Mouse (Mus musculus) layer of hippocampus, adult 2 months (tissue): ENCODE results near the gene Junb. TPM values are rescaled to one million over a fixed set of nuclear protein-coding genes. Genes with fewer than 3 reads are reported as not detected.
A peak's percentile ranks its signal among the peaks of the same experiment; 100 is the strongest.

ENCODE experiments used
- DNase-seq, 2 experiments: peaks; one replicate each; pipeline ENCODE4 v3.0.0; 2022; ENCODE audit warnings: low spot score in 2 of 2
- H3K27ac ChIP-seq: fragments of 200-600 bp; 2 replicates; pipeline ENCODE4 v1.8.1; 2022
- H3K4me3 ChIP-seq: fragments of 200-600 bp; 2 replicates; pipeline ENCODE4 v1.8.1; 2022; ENCODE audit warnings: mild to moderate bottlenecking
- CTCF ChIP-seq: fragments of 200-600 bp; conservative IDR thresholded peaks from 2 replicates; pipeline ENCODE4 v1.8.1; 2022; ENCODE audit warnings: antibody characterized with exemption, mild to moderate bottlenecking, moderate library complexity
- microRNA-seq, 2 experiments: library from miRNA; unstranded; fragments of <30 nt; microRNA quantifications; one replicate each; pipeline ENCODE4 v1.2.0; 2021
- total RNA-seq, 2 experiments: library from RNA; stranded (reverse); gene quantifications; 2 replicates each; pipeline ENCODE4 v1.2.3; 2021

Junb gene
- total RNA-seq, 2 experiments from 2014 or later, result 57.7 to 63.0 TPM

DNA sequence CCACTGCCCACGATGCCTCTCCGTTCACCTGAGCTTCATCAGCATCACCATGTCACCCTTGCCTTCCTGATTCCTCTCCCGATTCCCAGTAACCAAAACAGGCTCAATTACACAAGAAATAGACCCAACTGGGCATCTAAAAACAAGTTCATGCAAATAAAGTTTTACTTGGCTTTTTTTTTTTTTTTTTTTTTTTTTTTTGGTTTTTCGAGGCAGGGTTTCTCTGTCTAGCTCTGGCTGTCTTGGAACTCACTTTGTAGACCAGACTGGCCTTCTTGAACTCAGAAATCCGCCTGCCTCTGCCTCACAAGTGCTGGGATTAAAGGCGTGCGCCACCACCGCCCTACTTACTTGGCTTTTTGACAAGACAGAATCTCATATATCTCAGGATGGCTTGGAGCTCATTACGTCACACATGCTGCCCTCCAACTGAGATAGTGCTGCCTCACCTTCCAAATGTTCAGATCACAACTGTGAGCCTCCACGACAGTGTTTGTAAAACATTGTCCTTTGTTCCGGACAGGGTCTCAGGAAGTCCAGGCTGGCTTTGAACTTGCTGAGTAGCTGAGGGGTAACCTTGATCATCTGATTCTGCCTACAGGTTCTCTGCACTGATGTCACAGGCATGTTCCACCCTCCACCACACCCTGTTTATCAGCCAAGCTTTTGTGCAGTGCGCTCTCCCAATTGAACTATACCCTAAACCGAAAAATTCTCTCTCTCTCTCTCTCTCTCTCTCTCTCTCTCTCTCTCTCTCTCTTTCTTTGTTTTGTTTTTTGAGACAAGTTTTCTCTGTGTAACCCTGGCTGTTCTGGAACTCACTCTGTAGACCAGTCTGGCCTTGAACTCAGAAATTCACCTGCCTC, 40.7 kb downstream of the Junb start:
- peak overlapping the region; percentile 97 for H3K27ac ChIP-seq

DNA sequence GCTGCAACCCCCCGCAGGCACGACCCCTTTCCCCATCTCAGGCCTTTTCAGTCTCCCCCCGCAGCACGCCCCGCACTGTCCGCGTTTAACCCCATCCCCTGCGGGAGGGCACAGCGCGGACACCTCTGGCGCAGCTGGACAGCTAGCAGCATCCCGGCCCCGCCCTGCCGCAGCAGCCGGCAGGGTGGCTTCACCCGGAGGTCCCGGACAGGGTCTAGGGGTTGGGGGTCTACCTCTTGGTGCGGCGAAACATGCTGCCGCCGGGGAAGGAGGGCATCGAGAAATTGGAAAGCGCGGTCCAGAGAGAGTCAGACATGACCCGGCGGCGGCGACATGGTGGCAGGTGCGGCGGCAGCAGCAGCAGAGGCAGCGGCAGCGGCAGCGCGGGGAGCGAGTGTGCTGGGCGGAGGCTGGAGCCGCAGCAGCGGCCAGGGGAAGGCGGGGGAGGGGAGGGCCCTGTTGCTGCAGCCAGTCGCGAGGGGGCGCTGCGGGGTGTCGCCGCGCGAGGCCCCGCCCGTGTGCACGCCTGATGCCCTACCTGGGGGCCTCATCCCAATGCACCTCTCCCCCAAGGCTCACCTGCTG, 41.5 kb downstream of the Junb start, which contains the start of gene Mast1:
Mast1 (minus strand) TSS at position 398 of the 585 bp plus-strand sequence.
- Histone ChIP-seq H3K4me3 (peak within 1 kb of the TSS; percentile 85), H3K27ac (peak within 1 kb of the TSS; percentile 97)
- peak in 1 of 2 experiments; percentile 82 for DNase-seq
- TF ChIP-seq CTCF, result peak; percentile 92

More for the DNA sequence above, 40.7 kb downstream of the Junb start:
- TF ChIP-seq CTCF, result no peak
- no peak for DNase-seq
- peak overlapping the region; percentile 85 for H3K4me3 ChIP-seq

DNA sequence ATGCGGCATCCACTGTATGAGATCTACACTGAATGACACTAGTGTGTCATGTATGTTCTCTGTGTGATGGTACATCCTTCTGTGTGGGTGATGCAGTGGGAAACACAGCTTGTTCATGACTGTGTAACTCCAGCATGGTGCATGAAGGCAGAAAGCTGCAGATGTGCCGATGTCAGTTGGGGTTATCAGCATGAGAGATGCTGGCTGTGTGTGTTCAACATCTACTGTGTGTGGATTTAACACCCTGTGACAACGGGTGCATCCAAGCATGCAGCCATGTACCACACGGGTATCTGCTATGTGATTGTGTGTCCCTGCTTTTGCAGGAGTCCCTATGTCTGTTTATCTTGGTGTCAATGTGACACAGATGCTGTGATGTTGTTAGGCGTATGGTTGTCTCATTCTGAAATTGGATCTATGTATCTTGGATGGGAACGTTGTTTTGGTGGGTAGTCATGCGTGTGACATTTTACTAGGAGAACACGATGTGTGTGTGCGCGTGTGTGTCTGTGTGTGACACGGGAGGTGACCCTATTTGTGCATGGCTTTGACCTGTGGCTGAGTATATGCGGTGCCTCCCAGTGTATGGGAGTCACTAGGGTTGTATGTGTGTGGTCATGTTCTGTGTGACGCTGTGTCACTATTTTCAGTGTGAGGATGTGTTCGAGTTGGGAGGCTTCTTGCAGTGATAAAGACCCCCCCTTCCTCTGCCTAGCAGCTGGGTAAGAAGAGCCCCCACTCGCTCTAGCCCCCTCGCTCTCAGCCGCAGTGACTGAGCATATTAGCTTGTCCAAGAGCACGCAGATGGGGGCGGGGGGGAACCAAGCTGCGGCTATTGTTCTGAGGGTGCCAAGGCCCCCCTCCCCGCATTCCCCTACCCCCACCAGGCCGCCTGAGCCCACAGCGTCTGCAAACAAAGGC, 42.2 kb downstream of the Junb start:
- Histone ChIP-seq H3K4me3 (peak overlapping the region; percentile 85), H3K27ac (peak overlapping the region; percentile 97)
- DNase-seq, result no peak
- no peak for TF ChIP-seq CTCF

DNA sequence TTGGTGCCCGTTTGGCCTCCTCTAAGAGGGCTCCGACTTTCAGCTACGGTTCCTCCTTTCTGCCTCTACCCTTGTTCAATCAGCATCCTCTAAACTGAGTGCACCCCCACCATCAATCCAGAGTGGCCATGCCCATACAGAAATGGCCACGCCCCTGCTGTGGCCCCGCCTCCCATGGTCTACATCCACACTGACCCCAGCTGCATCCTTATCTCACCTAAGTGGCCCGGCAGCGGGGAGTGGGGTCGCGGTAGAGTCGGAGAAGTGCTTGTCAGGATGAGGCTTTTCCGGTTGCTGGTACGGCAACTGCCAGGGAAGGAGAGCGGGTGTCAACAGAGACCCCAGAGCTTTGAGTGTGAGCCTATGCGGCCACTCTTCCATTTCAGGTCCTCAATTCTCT, 43.0 kb downstream of the Junb start:
- TF ChIP-seq CTCF, result no peak
- DNase-seq, result no peak
- Histone ChIP-seq H3K27ac (peak overlapping the region; percentile 97; the same call in 1 of the 2 replicates), H3K4me3 (peak overlapping the region; percentile 85)

DNA sequence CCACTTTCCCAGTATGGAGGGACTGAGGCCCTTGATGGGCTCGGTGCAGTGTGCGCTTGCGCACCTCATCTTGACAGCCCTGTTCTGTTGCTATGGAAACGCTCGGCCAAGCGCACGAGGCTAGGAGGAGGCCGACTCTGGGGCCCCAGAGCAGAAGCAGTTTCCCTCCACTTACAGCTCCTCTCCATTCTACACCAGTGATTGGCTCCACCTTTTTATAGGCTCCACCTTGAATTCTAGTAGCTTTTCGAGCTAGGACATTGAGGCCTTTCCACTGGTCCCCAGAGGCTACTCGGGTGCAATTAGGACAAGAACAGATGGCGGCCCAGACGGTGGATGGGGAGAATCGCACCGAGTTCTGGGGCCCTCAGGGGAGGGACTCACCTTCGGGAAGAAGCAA, 43.7 kb downstream of the Junb start:
- DNase-seq, result no peak
- peak overlapping the region; percentile 85; the same call in 1 of the 2 replicates for H3K4me3 ChIP-seq
- H3K27ac ChIP-seq, result no peak overlapping the region
- no peak for TF ChIP-seq CTCF

DNA sequence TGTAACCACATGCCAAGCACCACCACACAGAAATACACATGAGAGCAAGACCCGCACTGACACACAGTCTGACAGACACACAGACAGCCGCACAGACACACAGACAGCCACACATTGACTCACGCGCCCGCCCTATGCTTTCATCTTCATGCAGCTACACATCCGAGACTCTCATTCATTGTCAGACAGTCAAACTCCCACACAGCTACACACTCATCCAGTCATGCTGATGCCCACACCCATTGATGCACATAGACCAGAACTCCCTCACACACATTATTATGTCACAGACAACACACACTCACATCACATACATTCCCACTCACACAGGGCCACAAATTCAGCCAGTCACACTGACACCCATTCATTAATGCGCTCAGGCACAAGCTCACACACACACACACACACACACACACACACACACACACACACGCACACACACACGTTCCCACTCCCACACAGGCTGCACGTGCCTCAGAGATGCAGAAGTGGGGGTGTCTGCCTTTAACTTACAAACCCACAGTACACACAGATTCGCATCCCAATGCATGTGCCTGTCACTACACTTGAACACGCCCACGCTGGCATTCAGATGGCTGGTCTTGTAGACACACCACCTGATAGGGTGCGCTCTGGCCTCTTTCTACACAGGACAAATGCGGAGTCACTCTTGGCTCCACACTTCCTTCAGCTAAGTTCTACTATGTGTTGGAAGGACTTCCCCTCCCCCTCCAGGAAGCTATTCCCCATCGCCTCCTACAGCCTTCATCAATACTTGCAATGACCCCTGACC, 44.6 kb downstream of the Junb start:
- DNase-seq, result no peak
- H3K4me3 ChIP-seq, result peak overlapping the region; percentile 18; the same call in 1 of the 2 replicates

DNA sequence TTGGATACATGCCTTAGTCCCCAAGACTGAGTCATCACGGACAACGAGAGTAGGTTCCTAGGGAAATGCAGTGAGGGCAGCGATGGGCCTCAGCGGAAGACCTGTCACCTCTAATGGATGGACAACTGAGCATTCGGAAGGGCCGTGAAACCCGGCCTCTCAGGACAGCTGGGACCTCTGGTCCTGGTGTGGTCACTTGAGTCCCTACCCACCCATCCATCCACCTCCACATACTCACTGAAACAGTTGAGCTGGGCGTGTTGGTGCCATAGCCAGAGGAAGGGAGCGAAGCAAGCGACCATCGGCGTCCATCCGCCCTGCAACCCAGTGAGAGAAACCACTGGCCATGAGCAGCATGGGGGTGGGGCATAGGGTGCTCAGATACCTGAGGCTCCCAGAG, 47.9 kb downstream of the Junb start:
- TF ChIP-seq CTCF, result no peak
- no peak for DNase-seq
- H3K27ac ChIP-seq, result no peak overlapping the region
- no peak overlapping the region for H3K4me3 ChIP-seq

More for the DNA sequence above, 44.6 kb downstream of the Junb start:
- TF ChIP-seq CTCF, result no peak
- H3K27ac ChIP-seq, result no peak overlapping the region

DNA sequence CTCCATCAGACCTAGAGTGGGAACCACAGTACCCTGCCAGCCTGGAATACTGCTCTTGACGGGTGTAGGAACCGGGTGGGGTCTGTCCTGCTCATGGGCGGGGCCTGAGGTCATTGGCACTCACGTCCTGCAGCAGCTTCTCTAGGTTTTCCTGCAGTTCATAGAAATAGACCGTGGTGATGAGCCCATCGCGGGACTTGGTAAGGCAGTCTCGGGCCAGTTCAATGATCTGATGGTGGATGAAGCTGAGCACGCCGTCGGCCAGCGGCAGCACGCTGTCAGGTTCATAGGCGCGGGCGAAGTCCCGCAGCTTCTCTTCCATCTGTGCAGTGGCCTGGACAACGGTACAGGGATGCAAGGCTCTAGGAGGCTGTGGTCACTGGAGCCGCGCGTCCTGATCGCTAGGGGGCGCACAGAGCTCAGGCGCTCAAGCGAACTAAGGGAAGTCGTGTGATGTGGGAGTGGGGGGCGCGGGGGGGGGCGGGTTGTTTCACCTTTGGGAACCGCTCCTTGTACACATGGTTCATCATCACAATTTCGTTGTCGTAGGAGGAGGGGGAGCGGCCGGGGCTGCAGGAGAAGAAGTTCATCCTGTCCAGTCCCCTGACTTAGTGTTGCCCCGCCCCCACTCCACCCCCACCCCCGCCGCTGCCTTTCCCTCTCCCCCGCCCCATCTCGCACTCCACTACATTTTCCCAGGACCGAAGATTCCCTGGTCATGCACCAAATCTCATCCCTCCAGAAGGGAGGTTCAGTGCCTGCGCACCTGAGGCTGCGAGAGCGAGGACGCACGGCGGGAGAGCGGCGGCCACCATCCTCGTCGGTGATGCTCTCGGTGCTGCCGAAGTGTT, 49.8 kb downstream of the Junb start:
- DNase-seq, result peak in 1 of 2 experiments; percentile 70
- peak overlapping the region; percentile 34 for H3K4me3 ChIP-seq
- H3K27ac ChIP-seq, result no peak overlapping the region
- TF ChIP-seq CTCF, result peak; percentile 80

DNA sequence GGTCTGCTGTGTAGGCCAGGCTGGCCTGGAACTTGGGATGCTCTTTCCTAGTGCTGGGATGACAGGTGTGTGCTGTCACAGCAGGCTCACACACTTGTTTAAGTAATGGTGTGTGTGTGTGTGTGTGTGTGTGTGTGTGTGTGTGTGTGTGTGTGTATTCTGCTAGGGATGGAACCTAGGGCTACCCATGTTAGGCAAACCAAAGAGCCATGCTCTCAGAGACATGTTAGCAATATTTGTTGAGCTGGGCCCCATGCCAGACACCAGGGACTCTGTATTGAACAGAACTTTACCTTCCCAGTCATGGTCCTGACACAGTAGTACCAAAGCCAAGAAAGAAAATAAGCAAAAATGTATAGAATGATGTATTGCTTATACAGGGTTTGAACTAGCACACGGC, 51.0 kb downstream of the Junb start:
- TF ChIP-seq CTCF, result no peak
- DNase-seq, result no peak
- Histone ChIP-seq H3K4me3 (no peak overlapping the region), H3K27ac (no peak overlapping the region)

DNA sequence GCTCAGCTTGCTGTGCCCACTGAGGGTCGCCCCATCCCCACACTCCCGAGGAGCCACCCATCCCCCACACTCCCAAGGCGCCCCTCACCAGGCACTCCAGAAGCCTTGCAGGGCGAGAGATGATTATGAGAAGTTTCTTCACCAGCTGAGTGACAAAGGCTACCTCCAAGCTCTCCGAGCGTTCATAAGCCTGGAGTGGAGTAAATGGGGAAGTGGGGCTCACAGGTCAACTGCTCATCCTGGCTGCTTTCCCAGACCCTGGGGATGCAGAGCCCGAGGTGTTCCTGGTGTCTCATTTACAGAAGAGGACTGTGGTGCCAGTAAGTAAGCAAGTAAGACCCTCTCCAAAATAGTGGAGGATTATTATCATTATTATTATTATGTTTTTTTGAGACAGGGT, 53.0 kb downstream of the Junb start:
- H3K27ac ChIP-seq, result no peak overlapping the region
- no peak for DNase-seq
- TF ChIP-seq CTCF, result no peak
- no peak overlapping the region for H3K4me3 ChIP-seq

Small RNA genes lying within 50 kb of the gene (microRNA-seq; reads per million reads assigned to microRNA genes)
- 0.64 to 2.6 reads per million in 2 experiments for gene Gm24197

Other genes starting within 250 kb of the Junb start
- gene Nfix, start 178.4 kb downstream of the Junb start, total RNA-seq, result 100 to 1,000 TPM; 408 to 482 TPM
- gene Dand5, start 155.9 kb downstream of the Junb start, total RNA-seq, result 10 to 100 TPM; 11.9 TPM
- 10 to 100 TPM; 23.3 to 26.1 TPM for gene Gadd45gip1, start 147.2 kb downstream of the Junb start, total RNA-seq
- 10 to 100 TPM; 63.4 to 75.9 TPM for gene Rad23a, start 138.1 kb downstream of the Junb start, total RNA-seq
- gene Calr, start 131.8 kb downstream of the Junb start, total RNA-seq, result 100 to 1,000 TPM; 457 to 504 TPM
- gene Farsa, start 121.7 kb downstream of the Junb start, total RNA-seq, result 10 to 100 TPM; 49.7 to 58.0 TPM
- 10 to 100 TPM; 17.6 to 19.8 TPM for gene Syce2, start 106.6 kb downstream of the Junb start, total RNA-seq
- 10 to 100 TPM; 37.5 to 41.2 TPM for gene Gcdh, start 84.8 kb downstream of the Junb start, total RNA-seq
- not detected for gene Klf1, start 76.8 kb downstream of the Junb start, total RNA-seq
- 1 to 10 TPM; 3.9 to 5.7 TPM for gene Dnase2a, start 70.2 kb downstream of the Junb start, total RNA-seq
- 10 to 100 TPM; 78.9 to 85.5 TPM for gene Mast1, start 41.4 kb downstream of the Junb start, total RNA-seq
- gene Rtbdn, start 31.7 kb downstream of the Junb start, total RNA-seq, result 1 to 10 TPM; 1.1 TPM
- gene Gm49661, start 9.3 kb downstream of the Junb start, total RNA-seq, result not detected
- 100 to 1,000 TPM; 323 to 345 TPM for gene Prdx2, start 9.1 kb downstream of the Junb start, total RNA-seq
- gene Rnaseh2a, start 9.0 kb downstream of the Junb start, total RNA-seq, result 10 to 100 TPM; 43.0 to 46.9 TPM
- gene Hook2, start 11.9 kb upstream of the Junb start, total RNA-seq, result 1 to 10 TPM; 9.2 to 10.0 TPM
- not detected for gene Best2, start 35.8 kb upstream of the Junb start, total RNA-seq
- 100 to 1,000 TPM; 119 to 122 TPM for gene Asna1, start 46.6 kb upstream of the Junb start, total RNA-seq
- gene Trir, start 48.1 kb upstream of the Junb start, total RNA-seq, result 100 to 1,000 TPM; 125 to 136 TPM
- gene Tnpo2, start 58.2 kb upstream of the Junb start, total RNA-seq, result 100 to 1,000 TPM; 170 to 175 TPM
- gene Fbxw9, start 81.3 kb upstream of the Junb start, total RNA-seq, result 10 to 100 TPM; 22.6 to 23.5 TPM
- not detected for gene Gm5741, start 89.3 kb upstream of the Junb start, total RNA-seq
- gene Dhps, start 93.0 kb upstream of the Junb start, total RNA-seq, result 10 to 100 TPM; 63.4 to 70.6 TPM
- 10 to 100 TPM; 60.8 to 66.3 TPM for gene Wdr83os, start 102.0 kb upstream of the Junb start, total RNA-seq
- 10 to 100 TPM; 26.7 to 29.0 TPM for gene Wdr83, start 102.6 kb upstream of the Junb start, total RNA-seq
- 10 to 100 TPM; 32.9 to 37.5 TPM for gene Man2b1, start 104.6 kb upstream of the Junb start, total RNA-seq
- 1 to 10 TPM; 7.8 to 8.6 TPM for gene Zfp791, start 144.4 kb upstream of the Junb start, total RNA-seq
- not detected for gene Cks1brt, start 173.2 kb upstream of the Junb start, total RNA-seq
- gene Olfr371, start 247.3 kb upstream of the Junb start, total RNA-seq, result not detected